Mouse (Mus musculus) layer of hippocampus, postnatal 36 days (tissue): Measurements from ENCODE around the gene Ric8b. TPM values are rescaled to one million over a fixed set of nuclear protein-coding genes. Genes with fewer than 3 reads are reported as not detected.

Source experiments
- DNase-seq, 2 experiments: peaks; one replicate each; pipeline ENCODE4 v3.0.0; 2022
- total RNA-seq, 2 experiments: library from RNA; stranded (reverse); gene quantifications; 2 replicates each; pipeline ENCODE4 v1.2.3; 2021

Ric8b gene
- total RNA-seq, 2 experiments from 2014 or later: 41.6 to 42.8 TPM

- DNase-seq: no peak
Measured at GRCm38 (mm10) chr10:85006573-85007310, 89.3 kb downstream of the Ric8b start.

GRCm38 (mm10) chr10:85007861-85008840 lies 90.7 kb downstream of the Ric8b start:
- no peak for DNase-seq

GRCm38 (mm10) chr10:85011066-85011465 lies 93.7 kb downstream of the Ric8b start:
- DNase-seq: no peak

GRCm38 (mm10) chr10:85013464-85013863 lies 96.0 kb downstream of the Ric8b start:
- no peak for DNase-seq

GRCm38 (mm10) chr10:85013924-85014428 lies 96.6 kb downstream of the Ric8b start:
- no peak for DNase-seq

GRCm38 (mm10) chr10:85014456-85014976 lies 97.1 kb downstream of the Ric8b start:
- DNase-seq: no peak

- DNase-seq: no peak
Measured at GRCm38 (mm10) chr10:85022647-85023312, 105.4 kb downstream of the Ric8b start.

- no peak for DNase-seq
Measured at GRCm38 (mm10) chr10:85023313-85023666, 105.9 kb downstream of the Ric8b start.

GRCm38 (mm10) chr10:85025799-85026424 lies 108.5 kb downstream of the Ric8b start:
- DNase-seq: no peak

- DNase-seq: no peak
Measured at GRCm38 (mm10) chr10:85027619-85028175, 110.3 kb downstream of the Ric8b start.

- no peak for DNase-seq
Measured at GRCm38 (mm10) chr10:85035131-85035725, 117.8 kb downstream of the Ric8b start.

GRCm38 (mm10) chr10:85038147-85038546 lies 120.7 kb downstream of the Ric8b start:
- no peak for DNase-seq

- DNase-seq: no peak
Measured at GRCm38 (mm10) chr10:85038852-85039251, 121.4 kb downstream of the Ric8b start.

GRCm38 (mm10) chr10:85044191-85044711 lies 126.8 kb downstream of the Ric8b start:
- DNase-seq: no peak

- peak; percentile 24 to 26 for DNase-seq
Measured at GRCm38 (mm10) chr10:85044732-85045720, 127.6 kb downstream of the Ric8b start.

- no peak for DNase-seq
Measured at GRCm38 (mm10) chr10:85046585-85046984, 129.2 kb downstream of the Ric8b start.

- DNase-seq: no peak
Measured at GRCm38 (mm10) chr10:85048008-85048407, 130.6 kb downstream of the Ric8b start.

- no peak for DNase-seq
Measured at GRCm38 (mm10) chr10:85050668-85051208, 133.3 kb downstream of the Ric8b start.

GRCm38 (mm10) chr10:85052451-85052850 lies 135.0 kb downstream of the Ric8b start:
- DNase-seq: no peak
